Mouse (Mus musculus) splenic B cell, adult 2 months (primary cell): Measurements from ENCODE around the gene Prkce.

Experiments used
- DNase-seq: peaks from one replicate; pipeline ENCODE4 v3.0.0-alpha.2; 2011; ENCODE audit warnings: low read depth, low spot score
- H3K27me3 ChIP-seq: 2 replicates; pipeline ENCODE4 v1.6.1; 2012; ENCODE audit warnings: mild to moderate bottlenecking, low read length, moderate library complexity, mixed read lengths; ENCODE audit not compliant: control insufficient read depth, poor library complexity, insufficient read depth, severe bottlenecking
- H3K36me3 ChIP-seq: 2 replicates; pipeline ENCODE4 v1.6.1; 2012; ENCODE audit warnings: mild to moderate bottlenecking, low read length, moderate library complexity, mixed read lengths; ENCODE audit not compliant: control insufficient read depth, poor library complexity, insufficient read depth, severe bottlenecking

Prkce gene

GRCm38 (mm10) chr17:86433813-86434212 lies 266.2 kb downstream of the Prkce start:
- no peaks in the 10 kb centered on the region for H3K36me3 ChIP-seq
- DNase-seq = peak; percentile 24

GRCm38 (mm10) chr17:86434781-86435180 lies 267.2 kb downstream of the Prkce start:
- Histone ChIP-seq H3K36me3 (no peaks in the 10 kb centered on the region), H3K27me3 (no peaks in the 10 kb centered on the region)
- no peak for DNase-seq

More at GRCm38 (mm10) chr17:86433813-86434212, 266.2 kb downstream of the Prkce start:
- no peaks in the 10 kb centered on the region for H3K27me3 ChIP-seq

- H3K36me3 ChIP-seq = no peaks in the 10 kb centered on the region
- DNase-seq = peak; percentile 31
- no peaks in the 10 kb centered on the region for H3K27me3 ChIP-seq
Observed at GRCm38 (mm10) chr17:86435570-86435969, 268.0 kb downstream of the Prkce start.

GRCm38 (mm10) chr17:86435984-86436383 lies 268.4 kb downstream of the Prkce start:
- Histone ChIP-seq H3K36me3 (no peaks in the 10 kb centered on the region), H3K27me3 (no peaks in the 10 kb centered on the region)
- DNase-seq = no peak

GRCm38 (mm10) chr17:86436583-86437370 lies 269.2 kb downstream of the Prkce start:
- Histone ChIP-seq H3K27me3 (no peaks in the 10 kb centered on the region), H3K36me3 (no peaks in the 10 kb centered on the region)
- peak; percentile 62 for DNase-seq

- no peaks in the 10 kb centered on the region for H3K27me3 ChIP-seq
- no peaks in the 10 kb centered on the region for H3K36me3 ChIP-seq
- peak; percentile 70 for DNase-seq
Observed at GRCm38 (mm10) chr17:86437516-86438277, 270.1 kb downstream of the Prkce start.

GRCm38 (mm10) chr17:86438278-86438661 lies 270.7 kb downstream of the Prkce start:
- Histone ChIP-seq H3K36me3 (no peaks in the 10 kb centered on the region), H3K27me3 (no peaks in the 10 kb centered on the region)
- no peak for DNase-seq

- H3K36me3 ChIP-seq = no peaks in the 10 kb centered on the region
- no peaks in the 10 kb centered on the region for H3K27me3 ChIP-seq
- no peak for DNase-seq
Observed at GRCm38 (mm10) chr17:86438763-86439162, 271.2 kb downstream of the Prkce start.

GRCm38 (mm10) chr17:86441098-86441497 lies 273.5 kb downstream of the Prkce start:
- H3K27me3 ChIP-seq = no peaks in the 10 kb centered on the region
- DNase-seq = no peak
- H3K36me3 ChIP-seq = no peaks in the 10 kb centered on the region

GRCm38 (mm10) chr17:86443886-86444285 lies 276.3 kb downstream of the Prkce start:
- no peak for DNase-seq
- Histone ChIP-seq H3K36me3 (no peaks in the 10 kb centered on the region), H3K27me3 (no peaks in the 10 kb centered on the region)

GRCm38 (mm10) chr17:86444578-86445419 lies 277.2 kb downstream of the Prkce start:
- Histone ChIP-seq H3K36me3 (no peaks in the 10 kb centered on the region), H3K27me3 (no peaks in the 10 kb centered on the region)
- DNase-seq = peak; percentile 96

- no peaks in the 10 kb centered on the region for H3K36me3 ChIP-seq
- no peak for DNase-seq
- H3K27me3 ChIP-seq = no peaks in the 10 kb centered on the region
Observed at GRCm38 (mm10) chr17:86445420-86445720, 277.8 kb downstream of the Prkce start.

- DNase-seq = peak; percentile 71
- H3K27me3 ChIP-seq = no peaks in the 10 kb centered on the region
- H3K36me3 ChIP-seq = no peaks in the 10 kb centered on the region
Observed at GRCm38 (mm10) chr17:86445900-86446299, 278.3 kb downstream of the Prkce start.

- no peaks in the 10 kb centered on the region for H3K27me3 ChIP-seq
- peak; percentile 83 for DNase-seq
- H3K36me3 ChIP-seq = no peaks in the 10 kb centered on the region
Observed at GRCm38 (mm10) chr17:86447101-86447598, 279.6 kb downstream of the Prkce start.
